Mouse (Mus musculus) urinary bladder, adult 2 months (tissue): ENCODE data around the gene Atp4a. TPM values are rescaled to one million over a fixed set of nuclear protein-coding genes. Genes with fewer than 3 reads are reported as not detected.

ENCODE experiments used
- DNase-seq: peaks from one replicate; pipeline ENCODE4 v3.0.0; 2022; ENCODE audit warnings: low spot score
- polyA plus RNA-seq: library from polyadenylated mRNA; depleted of rRNA; stranded (reverse); fragments of >200 nt; gene quantifications from 2 replicates; pipeline ENCODE4 v1.2.3, GENCODE M21; 2012; rRNA removed

The Atp4a gene
- polyA plus RNA-seq, result 0.03 TPM in 1 of 2 replicates, not detected in the other

DNA sequence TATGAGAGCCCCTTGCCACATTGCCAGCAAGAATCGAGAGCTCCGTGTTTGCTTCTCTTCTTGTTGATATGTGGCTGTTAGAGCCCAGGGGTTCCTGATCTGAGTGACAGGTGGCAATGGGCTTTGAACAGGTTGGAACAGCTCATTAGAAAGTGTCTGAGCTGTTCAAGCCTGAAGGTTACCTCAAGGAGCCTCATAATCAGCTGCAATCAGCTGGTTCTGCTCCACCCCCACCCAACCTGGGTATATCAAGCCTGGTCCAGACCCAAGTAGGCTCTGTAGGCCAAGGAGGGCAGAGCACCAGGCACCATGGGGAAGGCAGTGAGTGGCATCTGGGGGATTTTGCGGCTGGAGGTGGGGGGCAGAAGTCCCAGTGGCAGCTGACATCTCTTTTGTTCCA is at the start of gene Atp4a:
Atp4a (plus strand) TSS at position 268 of the 400 bp plus-strand sequence.
- no peak for DNase-seq

DNA sequence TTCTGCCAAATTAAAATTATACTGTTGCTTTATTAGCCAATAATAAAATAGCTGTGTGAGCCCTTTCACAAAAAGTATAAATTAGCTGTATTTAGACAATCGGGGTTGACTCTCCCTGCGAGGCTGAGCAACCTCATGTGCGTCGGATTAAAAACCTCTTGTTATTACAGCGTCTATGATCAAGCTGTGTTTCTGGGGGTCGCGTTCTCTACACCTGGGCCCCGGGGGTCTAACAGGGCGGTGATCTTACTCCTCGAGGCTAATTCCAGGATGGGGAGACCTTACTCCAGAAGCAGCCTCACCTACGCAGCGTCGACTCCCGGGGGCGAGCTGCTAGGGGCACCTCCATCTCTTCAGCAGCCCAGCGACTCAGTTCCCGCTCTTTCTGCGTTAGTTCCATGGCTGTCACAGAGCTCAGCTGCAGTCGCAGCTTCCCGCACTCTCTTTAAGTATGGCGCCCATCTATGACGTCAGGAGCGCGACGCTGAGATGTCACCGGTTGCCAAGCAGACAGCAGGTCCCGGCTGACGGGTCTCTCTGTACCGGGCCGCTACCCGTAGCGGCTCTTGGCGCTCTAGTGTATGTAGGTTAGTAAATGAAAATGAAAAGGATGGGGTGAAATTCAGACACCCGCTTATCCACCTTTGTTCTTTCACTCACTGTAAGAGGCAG is 47.3 kb upstream of the Atp4a start, which contains the start of gene Haus5:
Haus5 (minus strand) TSS at position 466 of the 672 bp plus-strand sequence.
- peak; percentile 71 for DNase-seq

GRCm38 (mm10) chr7:30665321-30665720 is 46.7 kb upstream of the Atp4a start:
- no peak for DNase-seq

GRCm38 (mm10) chr7:30669229-30669628 is 42.8 kb upstream of the Atp4a start:
- no peak for DNase-seq

- no peak for DNase-seq
Observed at GRCm38 (mm10) chr7:30671480-30671879, 40.5 kb upstream of the Atp4a start, which contains the start of gene Pmis2. Gene Pmis2, minus strand, starts transcription at chr7:30671605.

DNA sequence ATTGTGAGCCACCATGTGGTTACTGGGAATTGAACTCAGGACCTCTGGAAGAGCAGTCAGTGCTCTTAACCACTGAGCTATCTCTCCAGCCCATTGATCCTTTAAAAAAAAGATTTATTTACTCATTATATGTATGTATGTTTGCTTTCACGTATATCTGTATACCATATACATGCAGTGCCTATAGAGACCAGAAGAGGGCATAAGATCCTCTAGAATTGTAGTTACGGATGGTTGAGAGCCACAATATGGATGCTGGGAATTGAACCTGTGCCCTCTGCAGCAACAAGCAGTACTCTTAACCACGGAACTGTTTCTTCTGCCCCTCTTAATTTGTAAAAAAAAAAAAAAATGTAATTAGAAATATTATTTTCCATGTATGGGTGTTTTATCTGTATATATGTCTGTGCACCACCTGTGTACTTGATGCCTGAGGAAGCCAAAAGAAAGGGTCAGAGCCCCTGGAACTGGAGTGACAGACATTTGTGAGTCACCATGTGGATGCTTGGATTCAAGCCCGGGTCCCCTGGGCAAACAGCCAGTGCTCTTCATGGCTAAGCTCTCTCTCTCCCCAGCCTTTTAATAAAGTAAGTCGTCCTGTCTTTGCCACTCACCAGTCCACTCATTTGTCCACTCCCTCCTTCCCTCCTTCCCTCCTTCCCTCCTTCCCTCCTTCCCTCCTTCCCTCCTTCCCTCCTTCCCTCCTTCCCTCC is 33.6 kb upstream of the Atp4a start:
- DNase-seq, result no peak

- DNase-seq, result no peak
Observed at GRCm38 (mm10) chr7:30681897-30682296, 30.1 kb upstream of the Atp4a start.

DNA sequence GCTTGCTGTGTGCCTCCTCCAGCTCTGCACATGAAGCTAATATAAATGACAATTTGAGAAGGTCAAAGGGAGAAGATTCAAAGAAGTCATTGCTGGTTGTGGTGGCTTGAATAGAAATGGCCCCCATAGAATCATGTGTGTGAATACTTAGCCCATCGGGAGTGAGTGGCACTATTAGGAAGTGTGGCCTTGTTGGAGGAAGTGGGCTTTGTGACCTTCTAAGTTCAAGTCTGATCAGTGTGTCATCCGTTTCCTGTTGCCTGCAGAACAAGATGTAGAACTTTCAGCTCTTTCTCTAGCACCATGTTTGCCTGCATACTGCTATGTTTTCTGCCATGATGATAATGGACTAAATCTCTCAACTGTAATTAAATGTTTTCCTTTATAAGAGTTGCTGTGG is 28.6 kb upstream of the Atp4a start:
- no peak for DNase-seq

- DNase-seq, result no peak
Observed at GRCm38 (mm10) chr7:30688325-30688724, 23.7 kb upstream of the Atp4a start.

GRCm38 (mm10) chr7:30698101-30698500 is 13.9 kb upstream of the Atp4a start:
- no peak for DNase-seq

GRCm38 (mm10) chr7:30698589-30698988 is 13.4 kb upstream of the Atp4a start, which contains the start of gene 2200002J24Rik:
Gene 2200002J24Rik, plus strand, starts transcription at chr7:30698926.
- no peak for DNase-seq

DNA sequence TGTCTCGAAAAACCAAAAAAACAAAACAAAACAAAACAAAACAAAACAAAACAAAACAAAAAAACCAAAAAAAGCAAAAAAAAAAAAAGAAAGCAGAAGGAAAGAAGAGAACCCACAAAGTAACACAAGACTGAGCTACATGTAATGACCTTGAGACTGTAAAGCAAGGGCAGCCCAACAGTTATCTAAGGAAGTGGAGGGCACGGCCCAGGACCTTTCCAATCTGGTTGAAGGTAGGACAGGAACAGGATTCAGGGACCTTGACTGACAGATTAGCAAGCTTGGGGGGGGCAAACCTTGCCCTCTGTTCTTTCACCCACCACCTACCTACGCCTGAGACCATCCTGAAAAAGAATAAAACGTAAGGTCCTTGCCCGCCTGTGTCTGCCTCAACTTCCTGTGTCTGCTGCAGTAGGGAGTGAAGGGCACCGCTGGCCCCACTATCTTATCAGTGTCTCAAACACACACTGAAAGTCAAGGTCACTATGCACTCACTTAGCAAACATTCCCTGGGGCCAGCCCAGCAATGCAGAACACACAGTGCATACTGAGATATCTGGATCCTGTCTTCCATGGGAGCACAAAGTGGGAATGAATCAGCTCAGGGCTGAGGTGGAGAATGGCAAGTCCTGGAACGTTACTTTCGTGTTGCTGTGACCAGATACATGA is 5.7 kb upstream of the Atp4a start:
- no peak for DNase-seq

DNA sequence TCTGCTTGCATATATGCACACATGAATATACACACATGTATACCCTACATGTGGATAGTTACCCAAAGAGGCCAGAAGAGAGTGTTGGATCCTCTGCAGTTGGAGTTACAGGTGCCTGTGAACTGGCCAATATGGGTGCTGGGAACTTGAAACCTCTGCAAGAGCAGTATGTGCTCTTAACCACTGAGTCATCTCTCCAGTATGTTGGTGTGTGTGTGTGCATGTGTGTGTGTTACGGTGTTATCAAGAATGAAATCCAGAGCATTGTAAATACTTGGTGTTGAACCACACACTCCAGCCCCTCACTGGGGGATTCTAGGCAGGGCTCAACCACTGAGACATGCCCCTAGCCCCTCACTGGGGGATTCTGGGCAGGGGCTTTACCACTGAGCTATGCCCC is 4.6 kb upstream of the Atp4a start:
- no peak for DNase-seq

GRCm38 (mm10) chr7:30717006-30717715 is 5.2 kb downstream of the Atp4a start:
- DNase-seq, result no peak

DNA sequence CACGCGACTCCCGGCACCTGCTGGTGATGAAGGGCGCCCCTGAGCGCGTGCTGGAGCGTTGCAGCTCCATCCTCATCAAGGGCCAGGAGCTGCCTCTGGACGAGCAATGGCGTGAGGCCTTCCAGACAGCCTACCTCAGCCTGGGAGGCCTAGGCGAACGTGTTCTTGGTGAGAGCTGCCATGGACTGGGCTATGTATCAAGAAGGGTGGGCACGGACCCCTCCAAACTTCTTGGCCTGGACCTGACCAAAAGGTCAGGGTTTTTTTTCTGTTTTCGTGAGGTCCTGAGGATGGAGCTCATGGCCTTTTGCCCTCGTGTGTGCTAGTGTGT is 5.7 kb downstream of the Atp4a start:
- no peak for DNase-seq

GRCm38 (mm10) chr7:30719669-30720068 is 7.7 kb downstream of the Atp4a start:
- no peak for DNase-seq

GRCm38 (mm10) chr7:30721286-30721685 is 9.3 kb downstream of the Atp4a start:
- DNase-seq, result no peak

GRCm38 (mm10) chr7:30723274-30723953 is 11.4 kb downstream of the Atp4a start:
- DNase-seq, result no peak

GRCm38 (mm10) chr7:30728214-30728613 is 16.2 kb downstream of the Atp4a start:
- no peak for DNase-seq

- DNase-seq, result no peak
Observed at GRCm38 (mm10) chr7:30728739-30729395, 16.9 kb downstream of the Atp4a start.
